ENCODE assay signal across 21 mouse cellular contexts in the genomic region with DNA sequence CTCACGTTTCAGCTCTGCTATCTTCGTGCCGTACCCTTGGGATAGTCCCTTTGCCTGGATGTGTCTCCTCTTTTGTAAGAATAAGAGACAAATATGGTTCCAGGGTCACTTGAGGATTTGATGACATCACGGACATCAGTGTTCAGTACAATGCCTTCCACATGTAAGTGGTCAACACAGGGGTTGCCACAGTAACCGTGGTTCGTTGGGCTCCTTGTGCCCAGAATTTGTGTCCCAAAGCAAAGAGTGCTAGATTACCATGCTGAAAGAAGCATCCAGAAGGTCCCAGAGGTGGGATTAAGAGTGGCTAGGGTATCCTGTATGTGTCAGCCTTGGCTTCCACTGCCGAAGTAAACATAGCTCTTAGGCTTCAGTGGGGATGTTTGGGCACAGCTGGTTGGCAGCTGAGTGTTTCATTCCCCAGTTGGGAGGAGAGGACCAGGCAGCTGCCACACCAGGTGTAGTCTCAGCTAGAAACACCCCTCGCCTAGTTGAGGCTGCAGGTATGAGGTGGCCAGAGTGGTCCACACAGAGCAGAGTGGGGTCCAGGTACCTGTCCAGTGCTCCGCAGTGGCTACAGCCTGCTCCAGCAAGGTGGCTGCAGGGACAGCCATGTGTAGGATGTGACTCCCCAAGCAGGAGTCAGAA. TPM values are rescaled to one million over a fixed set of nuclear protein-coding genes. Genes with fewer than 3 reads are reported as not detected.
"Had no signal": no experiment of that assay in that cellular context is flagged by ENCODE, and none has a peak within 500 bp of the region (broad histone marks: within the 10 kb centered on the region; RNA-seq: fewer than 3 reads in every experiment).

No protein-coding gene starts in this region.

- H3K4me2 ChIP-seq: limb, embryonic 12.5 days; limb, embryonic 15.5 days; liver, embryonic 11.5 days; lung, embryonic 14.5 days; midbrain, embryonic 12.5 days; midbrain, embryonic 15.5 days; neural tube, embryonic 13.5 days; stomach, embryonic 15.5 days had no signal

- H3K27ac ChIP-seq: limb, embryonic 15.5 days; liver, embryonic 14.5 days; macrophage; midbrain, embryonic 12.5 days; midbrain, embryonic 15.5 days; neural tube, embryonic 13.5 days had no signal

- H3K9ac ChIP-seq: limb, embryonic 12.5 days; limb, embryonic 15.5 days; liver, embryonic 14.5 days; liver, postnatal 0 days; lung, embryonic 14.5 days; midbrain, embryonic 12.5 days; midbrain, embryonic 15.5 days; neural tube, embryonic 13.5 days; stomach, embryonic 15.5 days had no signal

- H3K4me3 ChIP-seq: limb, embryonic 12.5 days; limb, embryonic 15.5 days; midbrain, embryonic 12.5 days; midbrain, embryonic 15.5 days; neural tube, embryonic 13.5 days; stomach, embryonic 15.5 days had no signal

- ATAC-seq: liver, postnatal 0 days; lung, postnatal 0 days; midbrain, embryonic 15.5 days had no signal

- H3K9me3 ChIP-seq: limb, embryonic 12.5 days; limb, embryonic 15.5 days; midbrain, embryonic 12.5 days; midbrain, embryonic 15.5 days; neural tube, embryonic 13.5 days; stomach, embryonic 15.5 days had no signal

- DNase-seq: kidney, adult 9 months; kidney, postnatal 14 days; left cerebral cortex, postnatal 4 days; liver, postnatal 0 days; lung, embryonic 14.5 days; retina, postnatal 1 day; right cerebral cortex, postnatal 25 days; spleen, adult 18-20 months; thymus, adult 18-20 months; thymus, postnatal 36 days had no signal

- H3K27me3 ChIP-seq: limb, embryonic 12.5 days; limb, embryonic 15.5 days; midbrain, embryonic 12.5 days; midbrain, embryonic 15.5 days; neural tube, embryonic 13.5 days; stomach, embryonic 15.5 days had no signal

- H3K4me1 ChIP-seq: midbrain, embryonic 12.5 days; midbrain, embryonic 15.5 days; neural tube, embryonic 13.5 days had no signal

- H3K36me3 ChIP-seq: limb, embryonic 12.5 days; limb, embryonic 15.5 days; midbrain, embryonic 12.5 days; midbrain, embryonic 15.5 days; neural tube, embryonic 13.5 days; stomach, embryonic 15.5 days had no signal

RNA-seq across cellular contexts. Expression of a gene that starts 36.1 kb away (rescaled TPM):
- total RNA-seq: neutrophil, adult 5-6 weeks had no signal
